Mouse (Mus musculus): ENCODE results near the gene Pus1. TPM values are rescaled to one million over a fixed set of nuclear protein-coding genes. Genes with fewer than 3 reads are reported as not detected.

Gene Pus1
- 51.6 and 56.1 TPM in 2 replicates for total RNA-seq (2021)
- long read RNA-seq, transcript Pus1-207 (6 exons, 1,510 nt): minor isoform, 6 of 75 reads
- long read RNA-seq, transcript Pus1-202 (6 exons, 1,814 nt): major isoform, 49 of 75 reads
- long read RNA-seq, partial matches to known transcripts: 7 of 75 reads
- long read RNA-seq, other reads (novel, unspliced or antisense): 11 of 75 reads

DNA sequence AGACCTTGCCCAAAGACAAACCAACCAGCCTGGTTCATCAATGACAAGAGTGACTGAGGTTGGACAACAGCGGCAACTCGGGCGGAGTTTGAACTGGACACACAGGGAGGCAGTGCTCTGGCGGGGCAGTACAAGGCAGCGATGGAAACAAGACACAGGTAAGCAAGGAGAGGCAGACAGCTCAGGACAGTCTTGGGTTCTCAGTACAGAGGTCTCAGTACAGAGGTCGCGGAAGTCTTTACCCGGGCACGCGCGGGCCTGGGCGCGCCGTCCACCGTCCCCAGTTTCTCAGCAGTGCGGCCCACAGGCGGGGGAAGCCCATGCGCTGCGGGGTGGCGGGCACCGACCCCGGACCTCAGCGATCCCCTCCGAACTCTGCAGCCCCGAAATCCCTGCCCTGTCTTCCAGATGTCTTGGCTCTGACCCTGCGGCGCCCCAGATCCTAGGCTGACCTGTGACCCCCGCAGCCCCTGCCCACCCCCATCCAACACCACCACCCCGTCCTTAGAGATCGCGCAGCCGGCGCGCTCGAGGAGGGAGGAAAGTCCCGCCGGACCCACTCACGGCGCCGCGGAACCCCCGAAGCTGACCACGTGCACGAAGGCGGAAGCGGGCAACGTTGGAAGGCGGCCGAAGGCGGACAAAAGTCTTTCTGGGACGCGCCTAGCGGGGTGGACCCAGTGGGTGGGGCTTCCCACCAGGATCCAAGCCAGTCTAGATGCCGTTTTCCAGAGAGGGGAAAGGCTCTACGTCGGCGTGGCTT is at the start of gene Pus1:
Gene Pus1, minus strand, starts transcription at position 662 of the 763 bp plus-strand sequence.
- peak; percentile 95 for DNase-seq

GRCm38 (mm10) chr5:110827576-110827975 is 47.1 kb upstream of the Pus1 start:
- no peak for DNase-seq

DNA sequence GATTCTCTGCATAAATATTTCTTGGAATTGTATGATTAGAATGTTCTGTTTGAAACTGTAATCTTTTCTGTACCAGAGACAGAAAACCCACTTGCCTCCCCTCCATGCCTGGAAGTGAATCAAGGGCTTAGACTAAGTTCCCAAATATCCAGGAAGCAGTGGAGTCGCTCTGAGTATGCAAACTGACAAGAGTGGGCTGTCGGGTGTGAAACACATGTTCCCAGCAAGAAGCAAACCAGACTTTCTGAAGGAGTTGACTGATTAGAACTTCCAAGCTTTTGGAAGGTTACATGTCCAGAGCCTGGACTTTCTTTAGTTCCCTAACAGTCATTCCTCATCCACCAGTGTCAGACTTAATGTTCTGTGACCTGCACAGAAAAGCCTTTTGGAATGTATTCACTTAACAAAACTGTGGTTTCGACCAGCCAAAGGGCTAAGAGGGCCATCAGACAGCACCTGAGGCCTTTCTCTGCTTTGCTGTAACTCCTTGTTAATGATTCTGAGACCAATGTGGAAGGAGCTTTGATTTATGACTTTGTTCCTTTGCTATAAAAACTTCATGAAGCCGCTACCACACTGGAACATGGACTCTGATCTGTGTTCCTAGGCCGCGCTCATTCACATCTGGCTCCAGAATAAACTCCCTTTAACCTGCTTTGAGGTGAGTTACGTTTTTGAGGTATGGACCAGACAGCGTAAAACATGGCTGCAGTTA is 46.5 kb upstream of the Pus1 start:
- DNase-seq: no peak

DNA sequence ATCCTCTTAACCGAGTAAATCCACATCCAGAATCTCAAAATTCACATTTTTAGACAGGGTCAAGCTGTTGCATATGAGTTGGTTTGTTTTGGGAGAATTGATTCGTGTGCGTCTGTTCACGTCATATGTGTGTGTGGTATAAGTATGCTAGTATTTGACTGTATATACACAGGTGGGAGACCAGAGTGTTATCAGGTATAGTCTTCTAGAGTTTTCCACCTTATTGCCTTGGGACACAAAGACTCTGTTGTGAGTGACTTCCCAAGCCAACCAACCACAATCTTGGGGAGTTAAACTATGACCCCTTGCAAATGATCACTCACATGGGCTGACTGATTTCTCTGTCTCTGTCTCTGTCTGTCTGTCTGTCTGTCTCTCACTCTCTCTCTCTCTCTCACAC is 44.0 kb upstream of the Pus1 start:
- no peak for DNase-seq

DNA sequence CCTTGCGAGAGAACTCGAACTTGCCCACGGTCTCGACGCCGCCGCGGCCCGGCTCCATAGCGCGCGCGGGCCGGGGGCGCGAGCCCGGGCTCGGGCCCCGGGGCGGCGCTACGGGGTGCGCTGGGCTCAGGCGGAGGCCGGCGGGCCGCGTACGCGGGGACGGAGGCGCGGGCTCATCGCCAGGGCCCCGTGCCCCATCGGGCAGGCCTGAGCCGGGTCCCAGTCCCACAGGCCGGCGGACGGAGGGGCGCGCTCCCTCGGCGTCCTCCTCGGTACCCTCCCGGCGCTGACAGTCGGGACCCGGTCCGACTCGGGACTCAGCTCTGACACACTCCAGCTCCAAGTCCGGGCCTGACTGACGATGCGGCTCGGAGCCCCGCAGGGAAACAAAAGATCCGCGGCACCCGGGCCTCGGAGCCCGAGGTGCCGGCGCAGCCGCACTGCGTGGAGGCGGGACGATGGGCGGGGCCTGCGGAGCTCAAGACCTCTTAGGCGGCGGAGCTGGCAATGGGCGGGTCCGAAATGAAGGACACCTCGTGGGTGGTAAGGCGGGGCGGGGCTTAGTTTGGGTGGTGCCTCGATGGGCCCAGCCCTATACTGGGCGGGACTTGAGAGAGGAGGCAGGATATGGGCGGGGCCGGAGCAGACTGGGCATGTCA is 29.3 kb upstream of the Pus1 start, which contains the start of gene Ulk1:
Gene Ulk1, minus strand, starts transcription at position 431 of the 659 bp plus-strand sequence.
- peak; percentile 100 for DNase-seq

- DNase-seq: no peak
Measured at GRCm38 (mm10) chr5:110808821-110809666, 28.6 kb upstream of the Pus1 start.

DNA sequence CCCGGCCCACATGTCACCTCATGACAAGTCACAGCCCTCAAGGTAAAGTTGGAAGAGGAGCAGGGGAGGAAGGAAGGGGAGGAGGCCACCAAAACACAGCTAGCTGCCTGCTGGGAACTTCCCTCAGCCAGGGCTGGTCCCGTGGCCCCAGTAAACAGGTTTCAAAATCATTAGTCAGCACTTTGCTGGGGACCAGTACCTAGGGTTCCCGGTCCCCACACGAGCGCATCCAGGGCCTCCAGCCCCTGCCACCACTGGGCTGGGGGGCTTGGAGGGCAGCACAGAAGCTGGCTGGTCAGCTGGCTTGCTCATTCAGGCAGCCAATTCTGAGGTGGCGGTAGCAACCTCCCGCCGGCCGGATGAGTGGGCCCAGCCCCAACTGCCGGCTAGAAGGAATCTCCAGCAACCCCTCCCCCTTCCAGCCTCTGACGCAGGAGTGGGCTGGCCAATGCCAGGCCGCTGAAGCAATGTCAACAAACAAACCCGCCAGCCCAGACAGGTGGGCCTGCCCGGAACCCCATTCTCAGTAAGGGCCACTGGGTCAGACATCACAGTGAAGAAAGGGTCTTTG is 27.7 kb upstream of the Pus1 start:
- peak; percentile 85 for DNase-seq

GRCm38 (mm10) chr5:110807453-110807852 is 27.0 kb upstream of the Pus1 start:
- DNase-seq: no peak

DNA sequence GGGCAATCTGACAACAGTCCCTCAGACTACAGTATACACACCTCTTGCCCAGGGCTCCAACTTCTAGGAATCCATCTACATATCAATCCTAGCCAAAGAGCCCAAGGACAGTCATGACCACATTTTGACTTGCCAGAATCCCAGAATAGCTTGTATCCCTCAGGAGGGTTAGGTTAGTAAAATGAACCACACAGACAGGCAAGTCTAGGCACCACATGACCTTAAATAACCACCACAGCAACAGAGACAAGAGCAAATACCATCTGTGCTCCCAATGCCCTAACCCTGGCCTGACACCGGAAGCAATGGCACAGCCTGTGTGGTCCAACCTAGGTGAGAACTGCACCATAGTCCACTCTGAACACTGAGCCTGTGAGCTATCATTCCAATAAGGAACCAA is 26.2 kb upstream of the Pus1 start:
- no peak for DNase-seq

- DNase-seq: no peak
Measured at GRCm38 (mm10) chr5:110806154-110806553, 25.7 kb upstream of the Pus1 start.

DNA sequence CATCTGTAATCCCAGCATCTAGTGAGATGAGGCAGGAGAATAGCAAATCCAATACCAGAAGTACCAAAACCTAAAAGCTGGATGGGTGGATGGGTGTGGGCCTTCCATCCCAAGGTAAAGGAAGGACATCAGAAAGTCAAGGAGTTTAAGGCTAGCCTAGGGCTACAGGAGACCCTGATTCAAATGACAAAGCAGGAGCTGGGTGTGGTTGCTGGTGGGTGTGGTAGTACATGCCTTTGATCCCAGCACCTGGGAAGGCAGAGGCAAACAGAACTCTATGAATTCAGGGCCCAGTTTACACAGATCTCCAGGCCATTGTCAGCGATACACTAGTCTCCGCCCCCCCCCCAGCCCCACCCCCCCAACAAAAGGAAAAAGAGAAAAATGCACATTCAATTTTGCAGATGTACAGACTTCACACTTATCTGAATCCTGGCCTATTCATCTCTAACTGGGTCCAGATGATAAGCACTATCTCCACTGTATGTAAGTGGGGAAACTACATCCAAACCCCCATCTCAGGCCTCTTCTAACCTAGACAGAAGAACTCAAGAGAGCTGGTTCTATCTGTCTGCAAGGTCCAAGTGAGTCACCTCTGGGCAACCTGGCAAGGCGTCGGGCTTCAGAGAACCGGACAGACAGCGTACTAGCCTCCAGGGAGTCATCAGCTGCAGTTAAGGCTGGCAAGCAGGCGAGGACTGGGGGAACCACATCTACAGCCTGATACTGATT is 23.7 kb upstream of the Pus1 start:
- DNase-seq: no peak

DNA sequence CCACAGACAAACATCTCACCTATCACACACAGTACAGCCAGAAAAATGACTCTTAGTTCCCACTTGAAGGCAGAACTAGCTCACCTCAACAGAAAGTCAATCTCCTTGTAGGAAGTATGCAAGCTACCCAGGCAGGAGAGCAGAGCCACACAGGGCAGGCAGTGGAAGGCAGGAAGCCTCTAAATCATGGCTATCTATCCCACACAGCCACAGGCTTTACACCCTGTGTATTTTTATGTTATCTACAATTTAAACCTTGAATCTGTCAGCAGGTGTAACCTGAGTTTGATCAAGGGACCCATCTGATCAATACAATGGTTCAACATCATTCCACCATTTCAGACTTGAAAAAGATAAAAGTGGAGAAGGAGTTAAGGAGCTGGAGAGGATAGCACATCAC is 22.4 kb upstream of the Pus1 start:
- no peak for DNase-seq

GRCm38 (mm10) chr5:110802186-110802585 is 21.7 kb upstream of the Pus1 start:
- no peak for DNase-seq

GRCm38 (mm10) chr5:110801036-110801624 is 20.7 kb upstream of the Pus1 start:
- DNase-seq: no peak

- DNase-seq: no peak
Measured at GRCm38 (mm10) chr5:110797696-110798095, 17.2 kb upstream of the Pus1 start.

DNA sequence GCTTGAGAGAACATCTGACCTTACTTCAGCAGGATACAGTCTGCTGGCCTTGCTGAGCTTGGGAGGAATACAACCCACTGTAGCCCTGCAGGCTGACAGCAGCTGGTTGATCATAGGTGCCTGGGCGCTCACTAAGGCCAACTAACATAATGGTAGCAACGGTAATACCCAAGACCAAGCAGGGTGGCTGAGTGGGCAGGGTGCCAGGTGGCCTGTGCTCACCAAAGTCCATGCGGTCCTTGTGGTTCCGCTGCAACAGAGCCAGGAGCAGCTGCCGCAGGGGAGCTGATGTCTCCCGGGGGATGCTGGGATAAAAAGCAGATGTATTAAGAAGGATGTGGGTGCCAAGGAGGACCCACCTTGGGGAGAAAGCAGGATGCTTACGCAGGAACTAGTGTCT is 13.9 kb upstream of the Pus1 start:
- DNase-seq: no peak

- DNase-seq: no peak
Measured at GRCm38 (mm10) chr5:110788684-110789083, 8.2 kb upstream of the Pus1 start.

GRCm38 (mm10) chr5:110786081-110786835 is 5.8 kb upstream of the Pus1 start:
- DNase-seq: no peak

- DNase-seq: no peak
Measured at GRCm38 (mm10) chr5:110783150-110783549, 2.7 kb upstream of the Pus1 start.
